In genomic region chr17:34894801-34895530, GRCm38 (mm10) we compare ENCODE assay signal across 9 mouse cellular contexts. TPM values are rescaled to one million over a fixed set of nuclear protein-coding genes. Genes with fewer than 3 reads are reported as not detected.
DNase-seq lines count a peak whose midpoint lies in the region; ATAC-seq lines count a peak whose summit lies in the region.
"Had no signal": no experiment of that assay in that cellular context is flagged by ENCODE, and none has a peak within 500 bp of the region (broad histone marks: within the 10 kb centered on the region; RNA-seq: fewer than 3 reads in every experiment).

No protein-coding gene starts in this region.

- peaks cover 14% of the 10 kb centered on the region for H3K4me1 ChIP-seq in intestine, embryonic 14.5 days (replicated peaks; ENCODE audit: control insufficient read depth, insufficient read depth, low read length)
- peaks cover 39% of the 10 kb centered on the region for H3K4me1 ChIP-seq in limb, embryonic 12.5 days (replicated peaks)
- H3K4me1 ChIP-seq in midbrain, embryonic 14.5 days (ENCODE audit: control insufficient read depth, insufficient read depth, low read length), result peaks cover 32% of the 10 kb centered on the region

- 9% methylated on average over 44 of the region's 51 CpGs for WGBS in intestine, embryonic 14.5 days
- WGBS in limb, embryonic 12.5 days, result 8% methylated on average over 49 of the region's 51 CpGs
- WGBS in midbrain, embryonic 14.5 days, result 4% methylated on average over 50 of the region's 51 CpGs

- peak; percentile 16; the same call in 1 of the 2 replicates for ATAC-seq in intestine, embryonic 14.5 days (replicated peaks; ENCODE audit: low FRiP score, low TSS enrichment, low read depth)
- ATAC-seq in limb, embryonic 12.5 days (ENCODE audit: insufficient number of reproducible peaks, insufficient read depth, low FRiP score, low TSS enrichment, low read depth), result peak; percentile 7; the same call in 1 of the 2 replicates
- peak; percentile 25 for ATAC-seq in midbrain, embryonic 14.5 days (ENCODE audit: low FRiP score, low TSS enrichment)

- H3K4me3 ChIP-seq in intestine, embryonic 14.5 days (ENCODE audit: low read depth, low read length), result peak overlapping the region; percentile 68
- H3K4me3 ChIP-seq in limb, embryonic 12.5 days (replicated peaks), result peak overlapping the region; percentile 88
- H3K4me3 ChIP-seq in midbrain, embryonic 14.5 days (replicated peaks; ENCODE audit: low read depth, low read length), result peak overlapping the region; percentile 68

- 0 out of 2 replicates have a peak, but pooled peaks cover 4% of the 10 kb centered on the region for H3K36me3 ChIP-seq in intestine, embryonic 14.5 days (ENCODE audit: control insufficient read depth, insufficient read depth, low read length)
- peaks cover 15% of the 10 kb centered on the region for H3K36me3 ChIP-seq in limb, embryonic 12.5 days
- peaks cover 10% of the 10 kb centered on the region for H3K36me3 ChIP-seq in midbrain, embryonic 14.5 days (ENCODE audit: control insufficient read depth, insufficient read depth, low read length)

- no peaks in the 10 kb centered on the region for H3K9me3 ChIP-seq in intestine, embryonic 14.5 days (ENCODE audit: control insufficient read depth, low read length)
- no peaks in the 10 kb centered on the region for H3K9me3 ChIP-seq in limb, embryonic 12.5 days
- H3K9me3 ChIP-seq in midbrain, embryonic 14.5 days (ENCODE audit: control insufficient read depth, low read length), result no peaks in the 10 kb centered on the region

- peak overlapping the region; percentile 88 for H3K9ac ChIP-seq in intestine, embryonic 14.5 days (ENCODE audit: low read length)
- peak overlapping the region; percentile 92 for H3K9ac ChIP-seq in limb, embryonic 12.5 days (replicated peaks)
- H3K9ac ChIP-seq in midbrain, embryonic 14.5 days (replicated peaks; ENCODE audit: low read length), result peak overlapping the region; percentile 88

- DNase-seq in layer of hippocampus, adult 11-12 months (ENCODE audit: low spot score), result peak; percentile 61
- DNase-seq in layer of hippocampus, adult 9-10 months (ENCODE audit: low spot score), result no peak
- DNase-seq in cerebellum, adult 9-10 months, result peak; percentile 76
- DNase-seq in gastrocnemius, postnatal 14 days, result peak; percentile 63
- peak; percentile 78 for DNase-seq in intestine, embryonic 14.5 days (ENCODE audit: low spot score)
- peak; percentile 63 for DNase-seq in midbrain, embryonic 14.5 days
- DNase-seq in thymus, postnatal 10 days (ENCODE audit: low spot score in 2 of 2), result peak; percentile 37 to 54

- H3K4me2 ChIP-seq in intestine, embryonic 14.5 days (ENCODE audit: low read length), result peak overlapping the region; percentile 68
- peak overlapping the region; percentile 87 for H3K4me2 ChIP-seq in limb, embryonic 12.5 days
- peak overlapping the region; percentile 97 for H3K4me2 ChIP-seq in midbrain, embryonic 14.5 days (ENCODE audit: low read length)

- H3K27me3 ChIP-seq in intestine, embryonic 14.5 days (replicated peaks; ENCODE audit: control insufficient read depth, insufficient read depth, low read length), result no peaks in the 10 kb centered on the region
- H3K27me3 ChIP-seq in limb, embryonic 12.5 days, result no peaks in the 10 kb centered on the region
- H3K27me3 ChIP-seq in midbrain, embryonic 14.5 days (ENCODE audit: control insufficient read depth, insufficient read depth, low read length), result no peaks in the 10 kb centered on the region

- intact Hi-C loops in gastrocnemius, postnatal 14 days (cut with DNase I; ENCODE audit: low total_unique reads), result loop anchor here (5.0 kb wide), 1 partner anchor 43 kb away; the partner anchor contains the start of genes Nelfe and Skiv2l

- peak overlapping the region; percentile 91 for H3K27ac ChIP-seq in intestine, embryonic 14.5 days (ENCODE audit: low read depth)
- H3K27ac ChIP-seq in limb, embryonic 12.5 days, result peak overlapping the region; percentile 94
- peak overlapping the region; percentile 93 for H3K27ac ChIP-seq in midbrain, embryonic 14.5 days (replicated peaks; ENCODE audit: low read depth, low read length)

RNA-seq across cellular contexts. Expression of gene C2, which starts 3.1 kb away (rescaled TPM):
- 1 to 10 TPM; 1.8 to 3.1 TPM for total RNA-seq in gastrocnemius, postnatal 14 days (2021)
- polyA plus RNA-seq in intestine, embryonic 14.5 days (2014; fragmentation: Nextera tagmentation; extraction: Ambion mirVana), result 6.8 and 7.5 TPM in 2 replicates
- 0.84 and 1.1 TPM in 2 replicates for polyA plus RNA-seq in limb, embryonic 12.5 days (2016; fragmentation: Nextera tagmentation; extraction: Ambion mirVana)
- 2.1 and 3.6 TPM in 2 replicates for polyA plus RNA-seq in midbrain, embryonic 14.5 days (2014; fragmentation: Nextera tagmentation; extraction: Ambion mirVana)

RNA-seq across cellular contexts. Expression of gene Ehmt2, which starts 3.3 kb away (rescaled TPM):
- 10 to 100 TPM; 29.4 to 32.2 TPM for total RNA-seq in gastrocnemius, postnatal 14 days (2021)
- 73.4 and 75.2 TPM in 2 replicates for polyA plus RNA-seq in intestine, embryonic 14.5 days (2014; fragmentation: Nextera tagmentation; extraction: Ambion mirVana)
- 114 TPM in 2 replicates for polyA plus RNA-seq in limb, embryonic 12.5 days (2016; fragmentation: Nextera tagmentation; extraction: Ambion mirVana)
- 91.6 and 97.0 TPM in 2 replicates for polyA plus RNA-seq in midbrain, embryonic 14.5 days (2014; fragmentation: Nextera tagmentation; extraction: Ambion mirVana)

RNA-seq across cellular contexts. Expression of gene Gm20547, which starts 13.1 kb away (rescaled TPM):
- not detected for total RNA-seq in gastrocnemius, postnatal 14 days (2021)
- not detected in 2 replicates for polyA plus RNA-seq in intestine, embryonic 14.5 days (2014; fragmentation: Nextera tagmentation; extraction: Ambion mirVana)
- 0.18 TPM in 1 of 2 replicates, not detected in the other for polyA plus RNA-seq in limb, embryonic 12.5 days (2016; fragmentation: Nextera tagmentation; extraction: Ambion mirVana)
- polyA plus RNA-seq in midbrain, embryonic 14.5 days (2014; fragmentation: Nextera tagmentation; extraction: Ambion mirVana), result not detected in 2 replicates
- total RNA-seq: left cerebral cortex, postnatal 10 days had no signal

RNA-seq across cellular contexts. Expression of gene Zbtb12, which starts 15.7 kb away (rescaled TPM):
- 1 to 10 TPM; 3.4 to 5.1 TPM for total RNA-seq in gastrocnemius, postnatal 14 days (2021)
- 1.4 and 1.6 TPM in 2 replicates for polyA plus RNA-seq in intestine, embryonic 14.5 days (2014; fragmentation: Nextera tagmentation; extraction: Ambion mirVana)
- polyA plus RNA-seq in limb, embryonic 12.5 days (2016; fragmentation: Nextera tagmentation; extraction: Ambion mirVana), result 9.3 and 10.8 TPM in 2 replicates
- 3.0 and 6.8 TPM in 2 replicates for polyA plus RNA-seq in midbrain, embryonic 14.5 days (2014; fragmentation: Nextera tagmentation; extraction: Ambion mirVana)

RNA-seq across cellular contexts. Expression of gene Slc44a4, which starts 19.3 kb away (rescaled TPM):
- under 1 TPM in 1 of 2 experiments, not detected in 1; 0.09 TPM for total RNA-seq in gastrocnemius, postnatal 14 days (2021)
- 25.4 and 28.4 TPM in 2 replicates for polyA plus RNA-seq in intestine, embryonic 14.5 days (2014; fragmentation: Nextera tagmentation; extraction: Ambion mirVana)
- polyA plus RNA-seq in limb, embryonic 12.5 days (2016; fragmentation: Nextera tagmentation; extraction: Ambion mirVana), result not detected in 2 replicates
- polyA plus RNA-seq in midbrain, embryonic 14.5 days (2014; fragmentation: Nextera tagmentation; extraction: Ambion mirVana), result not detected in 2 replicates
